Mouse (Mus musculus): Measurements from ENCODE around the gene Sfswap. TPM values are rescaled to one million over a fixed set of nuclear protein-coding genes. Genes with fewer than 3 reads are reported as not detected.

Gene Sfswap
- polyA plus RNA-seq (2015; fragmentation: Nextera tagmentation; extraction: Ambion mirVana), result 35.4 and 36.7 TPM in 2 replicates

DNA sequence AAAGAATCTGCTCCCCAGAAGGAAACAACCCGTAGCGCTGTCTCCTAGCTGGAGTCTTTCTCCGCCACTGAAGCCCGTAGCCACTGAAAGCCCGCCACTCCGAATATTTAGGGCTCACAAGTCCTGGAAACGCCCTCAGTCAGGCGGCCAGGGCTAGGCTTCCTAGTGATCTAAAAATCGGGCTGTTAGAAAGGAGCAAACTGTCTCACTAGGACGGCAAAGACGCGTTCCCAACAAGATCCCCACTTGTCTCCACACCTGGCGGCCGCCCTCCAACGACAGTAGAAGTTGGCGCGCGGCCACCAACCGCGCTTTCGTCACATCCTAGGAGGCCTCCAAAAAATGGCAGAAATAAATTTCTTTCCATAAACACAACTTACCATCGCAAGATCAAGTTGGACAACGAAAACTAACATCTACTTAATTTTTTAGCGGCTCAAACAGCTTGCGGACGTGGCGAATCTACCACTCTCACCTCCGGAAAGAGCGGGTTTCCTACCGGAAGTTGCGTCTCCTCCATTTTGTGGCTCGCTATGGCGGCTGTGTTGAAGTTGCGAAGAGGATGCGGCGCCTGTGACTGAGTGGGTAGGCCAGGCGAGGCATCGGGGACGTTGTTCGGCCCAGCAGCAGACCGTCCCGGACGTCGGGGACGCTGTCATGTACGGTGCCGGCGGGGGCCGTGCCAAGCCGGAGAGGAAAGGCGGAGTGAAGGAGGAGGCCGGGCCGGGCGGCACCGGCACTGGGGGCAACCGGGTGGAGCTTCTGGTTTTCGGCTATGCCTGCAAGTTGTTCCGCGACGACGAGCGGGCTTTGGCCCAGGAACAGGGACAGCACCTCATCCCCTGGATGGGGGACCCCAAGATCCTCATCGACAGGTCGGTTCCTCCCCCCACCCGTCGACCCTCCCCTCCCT, at the start of gene Sfswap:
Gene Sfswap, plus strand, starts transcription at position 500 of the 913 bp plus-strand sequence.
- ATAC-seq (replicated peaks; ENCODE audit: low FRiP score, low read depth), result peak; percentile 72
- Histone ChIP-seq H3K9ac (ENCODE audit: low read depth, low read length) (peak within 1 kb of the TSS; percentile 94), H3K27me3 (ENCODE audit: insufficient read depth, low read length) (no peaks in the 10 kb centered on the region), H3K27ac (peak within 1 kb of the TSS; percentile 73), H3K4me2 (ENCODE audit: low read length) (peak within 1 kb of the TSS; percentile 99), H3K9me3 (replicated peaks; ENCODE audit: low read length) (no peaks in the 10 kb centered on the region), H3K4me3 (replicated peaks; ENCODE audit: low read depth, low read length) (peak within 1 kb of the TSS; percentile 100), H3K4me1 (replicated peaks; ENCODE audit: insufficient read depth, low read length) (peaks cover 6% of the 10 kb centered on the region; the same call in 1 of the 2 replicates), H3K36me3 (ENCODE audit: insufficient read depth, low read length) (peaks cover 14% of the 10 kb centered on the region)
- no peak for TF ChIP-seq CTCF (IDR thresholded peaks at IDR 0.05; ENCODE audit: low read depth)
- WGBS, result under 1% methylated on average over 66 of the region's 66 CpGs
- peak; percentile 89 for DNase-seq (ENCODE audit: low spot score)

DNA sequence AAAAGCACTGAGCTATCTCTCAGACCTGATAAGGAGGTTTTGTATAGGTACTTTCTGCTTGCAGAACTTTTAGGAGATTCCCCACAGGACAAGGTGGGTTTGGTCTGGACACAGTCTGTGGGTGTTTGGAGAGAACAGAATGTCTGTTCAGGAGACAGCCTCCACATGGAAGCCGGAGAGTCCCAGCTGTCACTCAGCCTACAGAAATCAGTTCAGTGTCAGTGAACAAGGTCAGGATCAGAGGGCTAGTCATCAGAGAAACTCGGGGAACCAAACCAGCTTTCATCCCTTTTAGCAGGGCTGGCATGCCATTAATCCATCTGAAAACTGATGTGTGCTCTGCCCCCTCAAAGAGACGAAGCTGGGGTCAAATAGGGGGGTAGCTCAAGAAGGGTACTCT, 48.5 kb upstream of the Sfswap start:
- no peak overlapping the region for H3K9ac ChIP-seq (ENCODE audit: low read depth, low read length)
- H3K4me2 ChIP-seq (ENCODE audit: low read length), result no peak overlapping the region
- ATAC-seq (replicated peaks; ENCODE audit: low FRiP score, low read depth) (no peak), DNase-seq (ENCODE audit: low spot score) (peak; percentile 34)
- no peaks in the 10 kb centered on the region for H3K27me3 ChIP-seq (ENCODE audit: insufficient read depth, low read length)
- no peak overlapping the region for H3K4me3 ChIP-seq (replicated peaks; ENCODE audit: low read depth, low read length)
- peaks cover 10% of the 10 kb centered on the region for H3K4me1 ChIP-seq (replicated peaks; ENCODE audit: insufficient read depth, low read length)
- H3K27ac ChIP-seq, result no peak overlapping the region
- H3K9me3 ChIP-seq (replicated peaks; ENCODE audit: low read length), result no peaks in the 10 kb centered on the region
- WGBS, result 17% methylated on average over 3 of the region's 3 CpGs
- no peaks in the 10 kb centered on the region for H3K36me3 ChIP-seq (ENCODE audit: insufficient read depth, low read length)
- TF ChIP-seq CTCF (IDR thresholded peaks at IDR 0.05; ENCODE audit: low read depth), result no peak

DNA sequence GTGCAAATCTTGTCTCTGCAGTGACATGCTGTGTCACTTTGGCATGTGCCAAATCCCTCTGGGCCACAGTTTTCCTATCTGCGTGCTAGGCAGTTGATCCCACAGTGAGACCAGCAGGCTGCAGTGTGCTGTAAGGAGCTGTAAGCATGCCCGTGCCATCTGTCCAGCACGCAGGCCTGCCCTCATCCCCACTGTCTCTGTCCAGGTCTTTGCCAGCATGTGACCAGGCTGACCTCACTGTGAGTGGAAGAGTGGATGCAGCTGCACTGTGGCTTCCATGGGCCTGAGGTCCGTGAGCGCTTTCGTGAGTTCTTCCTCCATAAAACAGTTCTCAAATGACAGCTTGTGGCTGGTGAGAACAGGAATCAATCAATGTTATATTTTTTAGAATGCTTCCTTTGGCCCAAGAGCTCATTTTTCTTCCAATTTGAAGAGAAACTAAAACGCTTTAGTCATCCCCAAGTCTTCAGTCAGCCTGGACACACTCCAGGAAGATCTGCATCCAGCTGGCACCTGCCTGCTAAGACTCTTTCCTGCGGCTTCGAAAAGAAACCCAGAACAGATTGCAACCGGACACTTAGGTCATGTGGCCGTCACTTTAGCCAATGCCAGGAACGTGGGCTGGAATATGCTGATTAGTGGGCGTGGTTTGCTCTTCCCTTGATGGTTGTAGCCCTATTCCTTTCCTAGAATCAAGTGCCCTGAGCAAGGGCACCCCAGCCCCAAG, 46.1 kb upstream of the Sfswap start:
- Histone ChIP-seq H3K9ac (ENCODE audit: low read depth, low read length) (peak overlapping the region; percentile 25; the same call in 1 of the 2 replicates), H3K4me1 (replicated peaks; ENCODE audit: insufficient read depth, low read length) (peaks cover 13% of the 10 kb centered on the region), H3K36me3 (ENCODE audit: insufficient read depth, low read length) (no peaks in the 10 kb centered on the region), H3K27ac (peak overlapping the region; percentile 66), H3K9me3 (replicated peaks; ENCODE audit: low read length) (no peaks in the 10 kb centered on the region), H3K4me3 (replicated peaks; ENCODE audit: low read depth, low read length) (0 out of 2 replicates have a peak overlapping the region, but pooled peaks have one; percentile 7), H3K27me3 (ENCODE audit: insufficient read depth, low read length) (no peaks in the 10 kb centered on the region), H3K4me2 (ENCODE audit: low read length) (peak overlapping the region; percentile 41)
- DNase-seq (ENCODE audit: low spot score), result peak; percentile 98
- ATAC-seq (replicated peaks; ENCODE audit: low FRiP score, low read depth), result peak; percentile 90
- 9% methylated on average over 13 of the region's 13 CpGs for WGBS
- TF ChIP-seq CTCF (IDR thresholded peaks at IDR 0.05; ENCODE audit: low read depth), result peak; percentile 10; the same call in 1 of the 2 replicates

DNA sequence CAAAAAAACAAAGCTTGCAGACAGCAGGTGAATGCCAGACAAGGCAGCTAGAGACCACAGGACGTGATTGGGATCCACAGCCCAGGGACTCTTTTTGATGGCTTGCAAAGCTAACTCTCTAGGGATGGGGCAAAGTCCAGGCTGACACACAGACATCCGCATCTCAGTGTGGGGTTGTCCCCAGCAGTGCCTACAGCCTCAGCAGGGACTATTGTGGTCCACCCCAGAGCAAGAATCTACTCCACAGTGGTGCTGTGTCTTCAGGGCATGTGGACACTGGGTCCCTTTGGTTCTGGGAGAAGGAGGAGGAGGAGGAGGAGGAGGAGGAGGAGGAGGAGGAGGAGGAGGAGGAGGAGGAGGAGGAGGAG, 45.5 kb upstream of the Sfswap start:
- peak overlapping the region; percentile 29; the same call in 1 of the 2 replicates for H3K4me2 ChIP-seq (ENCODE audit: low read length)
- ATAC-seq (replicated peaks; ENCODE audit: low FRiP score, low read depth), result peak; percentile 53
- WGBS, result 12% methylated on average over 2 of the region's 2 CpGs

DNA sequence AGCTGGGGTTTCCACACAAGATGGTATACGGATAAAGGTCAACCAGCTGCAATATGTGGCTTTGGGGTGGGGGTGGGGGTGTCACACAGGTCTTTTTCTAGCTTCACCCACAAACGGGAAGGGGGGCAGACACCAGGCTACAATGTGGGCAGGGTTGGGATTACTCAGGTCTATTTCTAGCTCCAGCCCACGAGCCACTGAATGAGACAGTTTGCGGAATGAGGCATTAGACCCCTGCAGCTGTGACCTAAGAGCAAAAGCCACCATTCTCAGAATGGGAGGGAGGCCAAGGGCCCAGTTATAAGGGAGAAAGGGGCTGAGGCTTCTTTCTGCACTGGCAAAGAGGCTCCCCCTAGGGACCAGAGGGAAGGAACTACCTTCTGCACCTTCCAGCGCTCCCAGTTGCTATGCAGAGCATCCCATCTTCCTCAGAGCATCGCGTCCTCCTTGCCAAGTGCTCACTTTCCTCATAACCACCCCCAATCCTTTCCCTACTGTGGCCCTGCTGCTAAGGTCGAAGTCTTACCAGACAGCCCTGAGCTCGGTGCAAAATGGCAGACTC, 44.4 kb upstream of the Sfswap start:
- Histone ChIP-seq H3K4me1 (replicated peaks; ENCODE audit: insufficient read depth, low read length) (peaks cover 17% of the 10 kb centered on the region), H3K4me3 (replicated peaks; ENCODE audit: low read depth, low read length) (no peak overlapping the region), H3K4me2 (ENCODE audit: low read length) (no peak overlapping the region), H3K27me3 (ENCODE audit: insufficient read depth, low read length) (no peaks in the 10 kb centered on the region), H3K36me3 (ENCODE audit: insufficient read depth, low read length) (no peaks in the 10 kb centered on the region), H3K9ac (ENCODE audit: low read depth, low read length) (no peak overlapping the region), H3K27ac (no peak overlapping the region), H3K9me3 (replicated peaks; ENCODE audit: low read length) (no peaks in the 10 kb centered on the region)
- TF ChIP-seq CTCF (IDR thresholded peaks at IDR 0.05; ENCODE audit: low read depth), result peak; percentile 23
- 54% methylated on average over 9 of the region's 9 CpGs for WGBS
- DNase-seq (ENCODE audit: low spot score), result no peak
- no peak for ATAC-seq (replicated peaks; ENCODE audit: low FRiP score, low read depth)

More for the DNA sequence above, 45.5 kb upstream of the Sfswap start:
- DNase-seq (ENCODE audit: low spot score), result no peak
- H3K27ac ChIP-seq, result no peak overlapping the region
- H3K27me3 ChIP-seq (ENCODE audit: insufficient read depth, low read length), result no peaks in the 10 kb centered on the region
- H3K4me1 ChIP-seq (replicated peaks; ENCODE audit: insufficient read depth, low read length), result peaks cover 14% of the 10 kb centered on the region
- no peak overlapping the region for H3K4me3 ChIP-seq (replicated peaks; ENCODE audit: low read depth, low read length)
- no peaks in the 10 kb centered on the region for H3K36me3 ChIP-seq (ENCODE audit: insufficient read depth, low read length)
- no peak for TF ChIP-seq CTCF (IDR thresholded peaks at IDR 0.05; ENCODE audit: low read depth)
- H3K9me3 ChIP-seq (replicated peaks; ENCODE audit: low read length), result no peaks in the 10 kb centered on the region
- H3K9ac ChIP-seq (ENCODE audit: low read depth, low read length), result no peak overlapping the region

DNA sequence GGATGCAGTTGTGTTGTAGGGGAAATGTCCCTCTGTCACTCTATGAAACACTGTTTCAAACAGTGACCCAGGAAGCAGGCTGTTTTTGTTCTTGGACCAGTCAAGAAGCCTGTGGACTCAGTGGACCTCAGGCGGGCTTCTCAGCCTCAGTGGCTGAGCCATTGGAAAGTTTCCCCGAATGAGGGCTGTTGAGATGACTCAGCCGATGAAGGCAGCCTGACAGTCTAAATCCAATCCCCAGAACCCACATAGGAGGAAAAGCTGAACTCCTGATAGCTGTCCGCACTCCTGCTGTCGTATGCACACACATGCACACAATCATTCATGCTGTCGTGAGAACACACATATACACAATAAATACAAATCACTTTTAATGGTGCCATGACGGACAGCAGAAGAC, 42.9 kb upstream of the Sfswap start:
- TF ChIP-seq CTCF (IDR thresholded peaks at IDR 0.05; ENCODE audit: low read depth), result no peak
- Histone ChIP-seq H3K27ac (no peak overlapping the region), H3K4me3 (replicated peaks; ENCODE audit: low read depth, low read length) (no peak overlapping the region), H3K27me3 (ENCODE audit: insufficient read depth, low read length) (no peaks in the 10 kb centered on the region), H3K36me3 (ENCODE audit: insufficient read depth, low read length) (no peaks in the 10 kb centered on the region), H3K4me2 (ENCODE audit: low read length) (no peak overlapping the region), H3K9ac (ENCODE audit: low read depth, low read length) (no peak overlapping the region), H3K4me1 (replicated peaks; ENCODE audit: insufficient read depth, low read length) (peaks cover 17% of the 10 kb centered on the region), H3K9me3 (replicated peaks; ENCODE audit: low read length) (no peaks in the 10 kb centered on the region)
- ATAC-seq (replicated peaks; ENCODE audit: low FRiP score, low read depth) (no peak), DNase-seq (ENCODE audit: low spot score) (no peak)
- WGBS, result 72% methylated on average over 7 of the region's 7 CpGs

Data from kidney, postnatal 0 days (tissue).